In genomic region chr19:45781676-45782075, GRCm38 (mm10) we compare ENCODE assay signal across 9 mouse cellular contexts. TPM values are rescaled to one million over a fixed set of nuclear protein-coding genes. Genes with fewer than 3 reads are reported as not detected.
DNase-seq lines count a peak whose midpoint lies in the region; ATAC-seq and TF ChIP-seq lines count a peak whose summit lies in the region.
"Had no signal": no experiment of that assay in that cellular context is flagged by ENCODE, and none has a peak within 500 bp of the region (broad histone marks: within the 10 kb centered on the region; RNA-seq: fewer than 3 reads in every experiment).

No protein-coding gene starts in this region.

- peaks cover 51% of the 10 kb centered on the region for H3K4me1 ChIP-seq in erythroblast, embryonic 14.5 days (ENCODE audit: control insufficient read depth)
- peaks cover 5% of the 10 kb centered on the region for H3K4me1 ChIP-seq in testis, adult 2 months (ENCODE audit: control insufficient read depth, insufficient read depth, low read length)
- peaks cover 23% of the 10 kb centered on the region for H3K4me1 ChIP-seq in limb, embryonic 15.5 days

- WGBS in limb, embryonic 15.5 days = 59% methylated on average over 8 of the region's 8 CpGs

- H3K4me2 ChIP-seq in limb, embryonic 15.5 days = peak overlapping the region; percentile 60

- no peak for TF ChIP-seq POLR2A in testis, adult 2 months (IDR thresholded peaks at IDR 0.05; ENCODE audit: control insufficient read depth, low read depth, low read length)

- no peak for ATAC-seq in erythroblast, adult 5-6 weeks (replicated peaks; ENCODE audit: low FRiP score, poor library complexity, severe bottlenecking)
- ATAC-seq in limb, embryonic 15.5 days (ENCODE audit: insufficient number of reproducible peaks, low FRiP score, low TSS enrichment, low read depth) = no peak
- no peak for ATAC-seq in CD4-positive, CD25-positive, alpha-beta regulatory T cell, adult 4 months

- no peak for TF ChIP-seq CTCF in testis, adult 2 months (IDR thresholded peaks at IDR 0.05; ENCODE audit: control insufficient read depth, insufficient read depth, insufficient replicate concordance, low read depth, low read length)

- no peaks in the 10 kb centered on the region for H3K9me3 ChIP-seq in erythroblast, embryonic 14.5 days (ENCODE audit: control insufficient read depth, low read length)
- H3K9me3 ChIP-seq in limb, embryonic 15.5 days = no peaks in the 10 kb centered on the region

- H3K27me3 ChIP-seq in erythroblast, embryonic 14.5 days (ENCODE audit: control insufficient read depth) = no peaks in the 10 kb centered on the region
- no peaks in the 10 kb centered on the region for H3K27me3 ChIP-seq in testis, adult 2 months (ENCODE audit: control insufficient read depth, insufficient read depth, low read length)
- no peaks in the 10 kb centered on the region for H3K27me3 ChIP-seq in limb, embryonic 15.5 days

- no peak for DNase-seq in testis, postnatal 10 days (ENCODE audit: low spot score)
- no peak for DNase-seq in frontal cortex, postnatal 10 days (ENCODE audit: low spot score in 2 of 2)
- DNase-seq in natural killer cell, adult 2 months (ENCODE audit: low spot score in 2 of 2) = no peak
- DNase-seq: cerebellum, adult 11 months had no signal

- H3K4me3 ChIP-seq in erythroblast, embryonic 14.5 days (replicated peaks) = peak overlapping the region; percentile 100
- peak overlapping the region; percentile 88 for H3K4me3 ChIP-seq in testis, adult 2 months (ENCODE audit: control insufficient read depth, low read depth, low read length)
- H3K4me3 ChIP-seq in limb, embryonic 15.5 days = peak overlapping the region; percentile 79

- peaks cover 51% of the 10 kb centered on the region for H3K36me3 ChIP-seq in erythroblast, embryonic 14.5 days (ENCODE audit: control insufficient read depth)
- H3K36me3 ChIP-seq in testis, adult 2 months (ENCODE audit: control insufficient read depth, insufficient read depth, low read length) = peaks cover 4% of the 10 kb centered on the region; the same call in 1 of the 2 replicates
- H3K36me3 ChIP-seq in limb, embryonic 15.5 days = peaks cover 27% of the 10 kb centered on the region

- H3K27ac ChIP-seq in testis, adult 2 months (ENCODE audit: control insufficient read depth, insufficient read depth, low read depth, low read length) = no peak overlapping the region
- H3K27ac ChIP-seq in limb, embryonic 15.5 days = no peak overlapping the region

- no peak overlapping the region for H3K9ac ChIP-seq in limb, embryonic 15.5 days

RNA-seq across cellular contexts. Expression of gene Mgea5, which starts 2.0 kb away (rescaled TPM):
- 1.9 and 2.3 TPM in 2 replicates for polyA plus RNA-seq in erythroblast, embryonic 14.5 days (2012)
- 124 and 142 TPM in 2 replicates for total RNA-seq in erythroblast, adult 5-6 weeks (2015; ENCODE audit: low replicate concordance)
- total RNA-seq in erythroblast, adult 5-6 weeks (2017; ENCODE audit: low replicate concordance) = 257 and 309 TPM in 2 replicates
- polyA plus RNA-seq in testis, adult 2 months (2012; rRNA removed) = 52.2 and 56.7 TPM in 2 replicates
- 40.5 and 47.3 TPM in 2 replicates for polyA plus RNA-seq in limb, embryonic 15.5 days (2015; fragmentation: Nextera tagmentation; extraction: Ambion mirVana)
- 100 to 1,000 TPM; 191 to 247 TPM for polyA plus RNA-seq in CD4-positive, CD25-positive, alpha-beta regulatory T cell, adult 4 months (2017; shearing (Covaris generic))

RNA-seq across cellular contexts. Expression of gene Npm3, which starts 32.3 kb away (rescaled TPM):
- polyA plus RNA-seq in erythroblast, embryonic 14.5 days (2012) = 1.3 TPM in 2 replicates
- total RNA-seq in erythroblast, adult 5-6 weeks (2015; ENCODE audit: low replicate concordance) = 11.1 and 12.3 TPM in 2 replicates
- total RNA-seq in erythroblast, adult 5-6 weeks (2017; ENCODE audit: low replicate concordance) = 9.4 and 22.3 TPM in 2 replicates
- polyA plus RNA-seq in testis, adult 2 months (2012; rRNA removed) = 212 and 245 TPM in 2 replicates
- 12.4 and 20.6 TPM in 2 replicates for polyA plus RNA-seq in limb, embryonic 15.5 days (2015; fragmentation: Nextera tagmentation; extraction: Ambion mirVana)
- polyA plus RNA-seq in CD4-positive, CD25-positive, alpha-beta regulatory T cell, adult 4 months (2017; shearing (Covaris generic)) = 10 to 100 TPM; 11.9 to 37.1 TPM

RNA-seq across cellular contexts. Expression of gene Kcnip2, which starts 34.2 kb away (rescaled TPM):
- 0.33 and 0.46 TPM in 2 replicates for polyA plus RNA-seq in erythroblast, embryonic 14.5 days (2012)
- total RNA-seq in erythroblast, adult 5-6 weeks (2015; ENCODE audit: low replicate concordance) = not detected in 2 replicates
- 0.98 TPM in 1 of 2 replicates, not detected in the other for total RNA-seq in erythroblast, adult 5-6 weeks (2017; ENCODE audit: low replicate concordance)
- polyA plus RNA-seq in testis, adult 2 months (2012; rRNA removed) = 50.1 and 64.9 TPM in 2 replicates
- polyA plus RNA-seq in limb, embryonic 15.5 days (2015; fragmentation: Nextera tagmentation; extraction: Ambion mirVana) = 0.65 and 0.69 TPM in 2 replicates
- polyA plus RNA-seq in CD4-positive, CD25-positive, alpha-beta regulatory T cell, adult 4 months (2017; shearing (Covaris generic)) = 10 to 100 TPM; 17.3 to 17.4 TPM

RNA-seq across cellular contexts. Expression of gene Fgf8, which starts 39.0 kb away (rescaled TPM):
- polyA plus RNA-seq in erythroblast, embryonic 14.5 days (2012) = not detected in 2 replicates
- not detected in 2 replicates for total RNA-seq in erythroblast, adult 5-6 weeks (2015; ENCODE audit: low replicate concordance)
- not detected in 2 replicates for total RNA-seq in erythroblast, adult 5-6 weeks (2017; ENCODE audit: low replicate concordance)
- polyA plus RNA-seq in testis, adult 2 months (2012; rRNA removed) = 1.4 and 1.5 TPM in 2 replicates
- polyA plus RNA-seq in limb, embryonic 15.5 days (2015; fragmentation: Nextera tagmentation; extraction: Ambion mirVana) = 0.31 and 0.51 TPM in 2 replicates
- not detected for polyA plus RNA-seq in CD4-positive, CD25-positive, alpha-beta regulatory T cell, adult 4 months (2017; shearing (Covaris generic))

Comparison
In these comparisons a context has a peak if more than half of its experiments do, and no peak if none do; other contexts are left out.
1. RNA of gene Mgea5, which starts 2.0 kb away (polyA plus RNA-seq): 191 to 247 TPM in CD4-positive, CD25-positive, alpha-beta regulatory T cell, adult 4 months, 52.2 to 56.7 TPM in testis, adult 2 months and 40.5 to 47.3 TPM in limb, embryonic 15.5 days; 1.9 to 2.3 TPM in erythroblast, embryonic 14.5 days; every median in the first group is over 10 times any median in the second.
2. RNA of gene Kcnip2, which starts 34.2 kb away (polyA plus RNA-seq): 50.1 to 64.9 TPM in testis, adult 2 months and 17.3 to 17.4 TPM in CD4-positive, CD25-positive, alpha-beta regulatory T cell, adult 4 months; 0.65 to 0.69 TPM in limb, embryonic 15.5 days and 0.33 to 0.46 TPM in erythroblast, embryonic 14.5 days; every median in the first group is over 10 times any median in the second.
3. Peak in every context shown above with its lines, with median percentiles within 50 percentile points of each other: H3K4me3 ChIP-seq.